Mouse (Mus musculus): ENCODE measurements at regions not wholly inside any gene's neighbourhood (a gene's known extent, or its start where the extent isn't known, plus 50 kb on each side); places are given as distances from the start of the nearest gene placed in this dataset.

- 90% methylated on average over 10 of the region's 10 CpGs for WGBS
- Histone ChIP-seq H3K36me3 (ENCODE audit: control insufficient read depth, insufficient read depth, low read length) (no peaks in the 10 kb centered on the region), H3K27me3 (ENCODE audit: control insufficient read depth, insufficient read depth, low read length) (no peaks in the 10 kb centered on the region), H3K4me3 (ENCODE audit: extremely low read depth, insufficient read depth, insufficient read length) (no peak overlapping the region), H3K27ac (ENCODE audit: insufficient read depth, low read length) (no peak overlapping the region), H3K4me1 (ENCODE audit: control insufficient read depth, insufficient read depth, insufficient read length) (no peaks in the 10 kb centered on the region)
- no peak for DNase-seq (ENCODE audit: low read depth in 1 of 2, low spot score in 2 of 2)
- TF ChIP-seq POLR2A (IDR thresholded peaks at IDR 0.05; ENCODE audit: low read depth, low read length) (no peak), CTCF (IDR thresholded peaks at IDR 0.05; ENCODE audit: extremely low read depth, insufficient read depth, insufficient read length, insufficient replicate concordance) (no peak)
Measured at GRCm38 (mm10) chr4:81913296-81913695, 470.7 kb upstream of the Mpdz start.

GRCm38 (mm10) chr4:81912653-81913052 is 470.0 kb upstream of the Mpdz start:
- Histone ChIP-seq H3K4me3 (ENCODE audit: extremely low read depth, insufficient read depth, insufficient read length) (no peak overlapping the region), H3K4me1 (ENCODE audit: control insufficient read depth, insufficient read depth, insufficient read length) (no peaks in the 10 kb centered on the region), H3K27me3 (ENCODE audit: control insufficient read depth, insufficient read depth, low read length) (no peaks in the 10 kb centered on the region), H3K27ac (ENCODE audit: insufficient read depth, low read length) (no peak overlapping the region), H3K36me3 (ENCODE audit: control insufficient read depth, insufficient read depth, low read length) (no peaks in the 10 kb centered on the region)
- TF ChIP-seq CTCF (IDR thresholded peaks at IDR 0.05; ENCODE audit: extremely low read depth, insufficient read depth, insufficient read length, insufficient replicate concordance) (no peak), POLR2A (IDR thresholded peaks at IDR 0.05; ENCODE audit: low read depth, low read length) (no peak)
- 87% methylated on average over 1 of the region's 1 CpGs for WGBS
- no peak for DNase-seq (ENCODE audit: low read depth in 1 of 2, low spot score in 2 of 2)

GRCm38 (mm10) chr4:81899961-81900540 is 457.4 kb upstream of the Mpdz start:
- no peak for DNase-seq (ENCODE audit: low read depth in 1 of 2, low spot score in 2 of 2)
- no peak overlapping the region for H3K27ac ChIP-seq (ENCODE audit: insufficient read depth, low read length)
- H3K36me3 ChIP-seq (ENCODE audit: control insufficient read depth, insufficient read depth, low read length): no peaks in the 10 kb centered on the region
- 79% methylated on average over 5 of the region's 5 CpGs for WGBS
- no peaks in the 10 kb centered on the region for H3K27me3 ChIP-seq (ENCODE audit: control insufficient read depth, insufficient read depth, low read length)
- H3K4me1 ChIP-seq (ENCODE audit: control insufficient read depth, insufficient read depth, insufficient read length): no peaks in the 10 kb centered on the region
- TF ChIP-seq CTCF (IDR thresholded peaks at IDR 0.05; ENCODE audit: extremely low read depth, insufficient read depth, insufficient read length, insufficient replicate concordance) (no peak), POLR2A (IDR thresholded peaks at IDR 0.05; ENCODE audit: low read depth, low read length) (no peak)
- H3K4me3 ChIP-seq (ENCODE audit: extremely low read depth, insufficient read depth, insufficient read length): no peak overlapping the region

GRCm38 (mm10) chr4:81898661-81899060 is 456.0 kb upstream of the Mpdz start:
- WGBS: 72% methylated on average over 2 of the region's 2 CpGs
- Histone ChIP-seq H3K27me3 (ENCODE audit: control insufficient read depth, insufficient read depth, low read length) (no peaks in the 10 kb centered on the region), H3K36me3 (ENCODE audit: control insufficient read depth, insufficient read depth, low read length) (no peaks in the 10 kb centered on the region), H3K4me1 (ENCODE audit: control insufficient read depth, insufficient read depth, insufficient read length) (no peaks in the 10 kb centered on the region), H3K4me3 (ENCODE audit: extremely low read depth, insufficient read depth, insufficient read length) (no peak overlapping the region), H3K27ac (ENCODE audit: insufficient read depth, low read length) (no peak overlapping the region)
- no peak for TF ChIP-seq CTCF (IDR thresholded peaks at IDR 0.05; ENCODE audit: extremely low read depth, insufficient read depth, insufficient read length, insufficient replicate concordance)
- TF ChIP-seq POLR2A (IDR thresholded peaks at IDR 0.05; ENCODE audit: low read depth, low read length): no peak
- DNase-seq (ENCODE audit: low read depth in 1 of 2, low spot score in 2 of 2): no peak

- Histone ChIP-seq H3K27me3 (ENCODE audit: control insufficient read depth, insufficient read depth, low read length) (no peaks in the 10 kb centered on the region), H3K36me3 (ENCODE audit: control insufficient read depth, insufficient read depth, low read length) (no peaks in the 10 kb centered on the region), H3K4me3 (ENCODE audit: extremely low read depth, insufficient read depth, insufficient read length) (no peak overlapping the region), H3K4me1 (ENCODE audit: control insufficient read depth, insufficient read depth, insufficient read length) (no peaks in the 10 kb centered on the region), H3K27ac (ENCODE audit: insufficient read depth, low read length) (no peak overlapping the region)
- 88% methylated on average over 5 of the region's 5 CpGs for WGBS
- DNase-seq (ENCODE audit: low read depth in 1 of 2, low spot score in 2 of 2): no peak
- TF ChIP-seq CTCF (IDR thresholded peaks at IDR 0.05; ENCODE audit: extremely low read depth, insufficient read depth, insufficient read length, insufficient replicate concordance) (no peak), POLR2A (IDR thresholded peaks at IDR 0.05; ENCODE audit: low read depth, low read length) (no peak)
Measured at GRCm38 (mm10) chr4:81897451-81897850, 454.8 kb upstream of the Mpdz start.

GRCm38 (mm10) chr4:81868941-81869340 is 426.3 kb upstream of the Mpdz start:
- TF ChIP-seq CTCF (IDR thresholded peaks at IDR 0.05; ENCODE audit: extremely low read depth, insufficient read depth, insufficient read length, insufficient replicate concordance): no peak
- no peak for TF ChIP-seq POLR2A (IDR thresholded peaks at IDR 0.05; ENCODE audit: low read depth, low read length)
- no peaks in the 10 kb centered on the region for H3K4me1 ChIP-seq (ENCODE audit: control insufficient read depth, insufficient read depth, insufficient read length)
- H3K36me3 ChIP-seq (ENCODE audit: control insufficient read depth, insufficient read depth, low read length): no peaks in the 10 kb centered on the region
- 89% methylated on average over 2 of the region's 2 CpGs for WGBS
- no peak overlapping the region for H3K4me3 ChIP-seq (ENCODE audit: extremely low read depth, insufficient read depth, insufficient read length)
- no peak for DNase-seq (ENCODE audit: low read depth in 1 of 2, low spot score in 2 of 2)
- H3K27me3 ChIP-seq (ENCODE audit: control insufficient read depth, insufficient read depth, low read length): no peaks in the 10 kb centered on the region
- H3K27ac ChIP-seq (ENCODE audit: insufficient read depth, low read length): no peak overlapping the region

GRCm38 (mm10) chr4:81841642-81842494 is 399.3 kb upstream of the Mpdz start:
- H3K36me3 ChIP-seq (ENCODE audit: control insufficient read depth, insufficient read depth, low read length): no peaks in the 10 kb centered on the region
- TF ChIP-seq CTCF (IDR thresholded peaks at IDR 0.05; ENCODE audit: extremely low read depth, insufficient read depth, insufficient read length, insufficient replicate concordance) (no peak), POLR2A (IDR thresholded peaks at IDR 0.05; ENCODE audit: low read depth, low read length) (no peak)
- no peaks in the 10 kb centered on the region for H3K27me3 ChIP-seq (ENCODE audit: control insufficient read depth, insufficient read depth, low read length)
- WGBS: 73% methylated on average over 4 of the region's 4 CpGs
- H3K27ac ChIP-seq (ENCODE audit: insufficient read depth, low read length): no peak overlapping the region
- H3K4me3 ChIP-seq (ENCODE audit: extremely low read depth, insufficient read depth, insufficient read length): no peak overlapping the region
- no peaks in the 10 kb centered on the region for H3K4me1 ChIP-seq (ENCODE audit: control insufficient read depth, insufficient read depth, insufficient read length)
- DNase-seq (ENCODE audit: low read depth in 1 of 2, low spot score in 2 of 2): no peak

Measured in spleen, adult 2 months (tissue).